8 mouse cellular contexts compared by ENCODE assay signal in genomic region chr16:38376163-38376840, GRCm38 (mm10). TPM values are rescaled to one million over a fixed set of nuclear protein-coding genes. Genes with fewer than 3 reads are reported as not detected.
DNase-seq lines count a peak whose midpoint lies in the region; ATAC-seq lines count a peak whose summit lies in the region.
"Had no signal": no experiment of that assay in that cellular context is flagged by ENCODE, and none has a peak within 500 bp of the region (broad histone marks: within the 10 kb centered on the region; RNA-seq: fewer than 3 reads in every experiment).

No protein-coding gene starts in this region.

- H3K4me3 ChIP-seq in forebrain, embryonic 15.5 days = peak overlapping the region; percentile 24
- peak overlapping the region; percentile 30 for H3K4me3 ChIP-seq in intestine, embryonic 15.5 days (replicated peaks)

- peak; percentile 92 for ATAC-seq in forebrain, embryonic 15.5 days (replicated peaks)
- ATAC-seq in intestine, embryonic 15.5 days = peak; percentile 81
- peak; percentile 35 for ATAC-seq in megakaryocyte progenitor cell, adult 5-6 weeks (replicated peaks; ENCODE audit: poor library complexity)

- H3K9ac ChIP-seq in forebrain, embryonic 15.5 days (replicated peaks) = peak overlapping the region; percentile 49
- H3K9ac ChIP-seq in intestine, embryonic 15.5 days = peak overlapping the region; percentile 36

- DNase-seq in NIH3T3 (ENCODE audit: low read depth) = peak; percentile 48
- DNase-seq in cerebellum, adult 11 months = peak; percentile 46
- DNase-seq in left cerebral cortex, postnatal 25 days (ENCODE audit: low spot score in 2 of 2) = peak; percentile 72 to 75
- peak; percentile 49 for DNase-seq in right cerebral cortex, postnatal 4 days

- WGBS in forebrain, embryonic 15.5 days = 32% methylated on average over 17 of the region's 17 CpGs
- WGBS in intestine, embryonic 15.5 days = 32% methylated on average over 17 of the region's 17 CpGs

- peaks cover 11% of the 10 kb centered on the region for H3K4me1 ChIP-seq in forebrain, embryonic 15.5 days
- H3K4me1 ChIP-seq in intestine, embryonic 15.5 days (replicated peaks) = 0 out of 2 replicates have a peak, but pooled peaks cover 11% of the 10 kb centered on the region

- peak overlapping the region; percentile 68 for H3K27ac ChIP-seq in forebrain, embryonic 15.5 days (replicated peaks)
- H3K27ac ChIP-seq in intestine, embryonic 15.5 days = peak overlapping the region; percentile 28; the same call in 1 of the 2 replicates

- no peaks in the 10 kb centered on the region for H3K9me3 ChIP-seq in forebrain, embryonic 15.5 days
- no peaks in the 10 kb centered on the region for H3K9me3 ChIP-seq in intestine, embryonic 15.5 days

- H3K4me2 ChIP-seq in forebrain, embryonic 15.5 days (replicated peaks) = peak overlapping the region; percentile 45
- H3K4me2 ChIP-seq in intestine, embryonic 15.5 days (replicated peaks) = peak overlapping the region; percentile 56

- H3K36me3 ChIP-seq in forebrain, embryonic 15.5 days = no peaks in the 10 kb centered on the region
- no peaks in the 10 kb centered on the region for H3K36me3 ChIP-seq in intestine, embryonic 15.5 days

- H3K27me3 ChIP-seq in forebrain, embryonic 15.5 days = no peaks in the 10 kb centered on the region
- H3K27me3 ChIP-seq in intestine, embryonic 15.5 days (replicated peaks) = no peaks in the 10 kb centered on the region

- intact Hi-C loops in left cerebral cortex, postnatal 25 days (cut with DNase I) = loop anchor here (5.0 kb wide), 1 partner anchor 106 kb away; no protein-coding TSS in a partner anchor

RNA-seq across cellular contexts. Expression of gene Popdc2, which starts 14.3 kb away (rescaled TPM):
- polyA plus RNA-seq in forebrain, embryonic 15.5 days (2015; fragmentation: Nextera tagmentation; extraction: Ambion mirVana) = 0.22 and 0.42 TPM in 2 replicates
- 14.8 and 15.4 TPM in 2 replicates for polyA plus RNA-seq in intestine, embryonic 15.5 days (2015; fragmentation: Nextera tagmentation; extraction: Ambion mirVana)
- under 1 TPM; 0.21 to 0.50 TPM for total RNA-seq in left cerebral cortex, postnatal 25 days (2021)
- total RNA-seq in megakaryocyte progenitor cell, adult 5-6 weeks (2015) = 0.27 and 0.62 TPM in 2 replicates
- total RNA-seq in megakaryocyte progenitor cell, adult 5-6 weeks (2017) = not detected in 2 replicates

RNA-seq across cellular contexts. Expression of gene Gm21987, which starts 29.5 kb away (rescaled TPM):
- not detected in 2 replicates for polyA plus RNA-seq in forebrain, embryonic 15.5 days (2015; fragmentation: Nextera tagmentation; extraction: Ambion mirVana)
- polyA plus RNA-seq in intestine, embryonic 15.5 days (2015; fragmentation: Nextera tagmentation; extraction: Ambion mirVana) = 0.53 TPM in 1 of 2 replicates, not detected in the other
- 1 to 10 TPM in 1 of 2 experiments, not detected in 1; 1.1 TPM for total RNA-seq in left cerebral cortex, postnatal 25 days (2021)
- total RNA-seq in megakaryocyte progenitor cell, adult 5-6 weeks (2015) = not detected in 2 replicates
- total RNA-seq in megakaryocyte progenitor cell, adult 5-6 weeks (2017) = not detected in 2 replicates
- polyA plus RNA-seq: frontal cortex, adult 2 months had no signal

RNA-seq across cellular contexts. Expression of gene Cox17, which starts 29.5 kb away (rescaled TPM):
- 102 and 113 TPM in 2 replicates for polyA plus RNA-seq in forebrain, embryonic 15.5 days (2015; fragmentation: Nextera tagmentation; extraction: Ambion mirVana)
- 233 TPM in 2 replicates for polyA plus RNA-seq in intestine, embryonic 15.5 days (2015; fragmentation: Nextera tagmentation; extraction: Ambion mirVana)
- total RNA-seq in left cerebral cortex, postnatal 25 days (2021) = 100 to 1,000 TPM; 116 to 123 TPM
- 95.3 and 110 TPM in 2 replicates for total RNA-seq in megakaryocyte progenitor cell, adult 5-6 weeks (2015)
- 294 and 340 TPM in 2 replicates for total RNA-seq in megakaryocyte progenitor cell, adult 5-6 weeks (2017)

RNA-seq across cellular contexts. Expression of gene Maats1, which starts 34.4 kb away (rescaled TPM):
- polyA plus RNA-seq in forebrain, embryonic 15.5 days (2015; fragmentation: Nextera tagmentation; extraction: Ambion mirVana) = 0.54 and 1.0 TPM in 2 replicates
- polyA plus RNA-seq in intestine, embryonic 15.5 days (2015; fragmentation: Nextera tagmentation; extraction: Ambion mirVana) = 0.08 and 0.18 TPM in 2 replicates
- total RNA-seq in left cerebral cortex, postnatal 25 days (2021) = 1 to 10 TPM; 1.4 TPM
- total RNA-seq in megakaryocyte progenitor cell, adult 5-6 weeks (2015) = not detected in 2 replicates
- total RNA-seq in megakaryocyte progenitor cell, adult 5-6 weeks (2017) = not detected in 2 replicates

RNA-seq across cellular contexts. Expression of gene Pla1a, which starts 56.6 kb away (rescaled TPM):
- 0.34 and 0.41 TPM in 2 replicates for polyA plus RNA-seq in forebrain, embryonic 15.5 days (2015; fragmentation: Nextera tagmentation; extraction: Ambion mirVana)
- 1.3 and 1.7 TPM in 2 replicates for polyA plus RNA-seq in intestine, embryonic 15.5 days (2015; fragmentation: Nextera tagmentation; extraction: Ambion mirVana)
- 1 to 10 TPM; 1.2 to 1.3 TPM for total RNA-seq in left cerebral cortex, postnatal 25 days (2021)
- total RNA-seq in megakaryocyte progenitor cell, adult 5-6 weeks (2015) = not detected in 2 replicates
- total RNA-seq in megakaryocyte progenitor cell, adult 5-6 weeks (2017) = not detected in 2 replicates

Comparison
In these comparisons a context has a peak if more than half of its experiments do, and no peak if none do; other contexts are left out.
1. Peak in every context shown above with its lines: DNase-seq, ATAC-seq, H3K4me3 ChIP-seq and H3K27ac ChIP-seq.
2. ATAC-seq: peak in every context shown above with its lines; median percentile 92 in forebrain, embryonic 15.5 days; 81 in intestine, embryonic 15.5 days; 35 in megakaryocyte progenitor cell, adult 5-6 weeks.